Mouse (Mus musculus): ENCODE data around the gene Rptn. TPM values are rescaled to one million over a fixed set of nuclear protein-coding genes. Genes with fewer than 3 reads are reported as not detected.

Rptn gene
- polyA plus RNA-seq (2011; ENCODE audit: insufficient read length, low read depth, missing spikeins): not detected in 2 replicates

- TF ChIP-seq CTCF (IDR thresholded peaks at IDR 0.05; ENCODE audit: borderline replicate concordance, insufficient read depth, low read length) (no peak), POLR2A (IDR thresholded peaks at IDR 0.05; ENCODE audit: low read depth, low read length) (no peak)
- no peaks in the 10 kb centered on the region for H3K4me1 ChIP-seq (ENCODE audit: control insufficient read depth, insufficient read depth, low read length)
- no peak within 1 kb of the TSS for H3K27ac ChIP-seq (ENCODE audit: insufficient read depth, low read length)
- no peak within 1 kb of the TSS for H3K4me3 ChIP-seq (ENCODE audit: insufficient read depth, low read length)
These were observed at the start of gene Rptn for GRCm38 (mm10) chr3:93393366-93393765. TSS of gene Rptn (plus strand) at chr3:93393699.

- H3K27ac ChIP-seq (ENCODE audit: insufficient read depth, low read length): no peak overlapping the region
These were observed 46.6 kb upstream of the Rptn start for GRCm38 (mm10) chr3:93346896-93347295.

GRCm38 (mm10) chr3:93360045-93360444, 33.5 kb upstream of the Rptn start:
- Histone ChIP-seq H3K4me3 (ENCODE audit: insufficient read depth, low read length) (no peak overlapping the region), H3K27ac (ENCODE audit: insufficient read depth, low read length) (no peak overlapping the region), H3K4me1 (ENCODE audit: control insufficient read depth, insufficient read depth, low read length) (no peaks in the 10 kb centered on the region)
- TF ChIP-seq CTCF (IDR thresholded peaks at IDR 0.05; ENCODE audit: borderline replicate concordance, insufficient read depth, low read length) (peak; percentile 65; the same call in 1 of the 2 replicates), POLR2A (IDR thresholded peaks at IDR 0.05; ENCODE audit: low read depth, low read length) (no peak)

More at GRCm38 (mm10) chr3:93346896-93347295, 46.6 kb upstream of the Rptn start:
- no peaks in the 10 kb centered on the region for H3K4me1 ChIP-seq (ENCODE audit: control insufficient read depth, insufficient read depth, low read length)
- TF ChIP-seq CTCF (IDR thresholded peaks at IDR 0.05; ENCODE audit: borderline replicate concordance, insufficient read depth, low read length): no peak
- TF ChIP-seq POLR2A (IDR thresholded peaks at IDR 0.05; ENCODE audit: low read depth, low read length): no peak
- no peak overlapping the region for H3K4me3 ChIP-seq (ENCODE audit: insufficient read depth, low read length)

DNA sequence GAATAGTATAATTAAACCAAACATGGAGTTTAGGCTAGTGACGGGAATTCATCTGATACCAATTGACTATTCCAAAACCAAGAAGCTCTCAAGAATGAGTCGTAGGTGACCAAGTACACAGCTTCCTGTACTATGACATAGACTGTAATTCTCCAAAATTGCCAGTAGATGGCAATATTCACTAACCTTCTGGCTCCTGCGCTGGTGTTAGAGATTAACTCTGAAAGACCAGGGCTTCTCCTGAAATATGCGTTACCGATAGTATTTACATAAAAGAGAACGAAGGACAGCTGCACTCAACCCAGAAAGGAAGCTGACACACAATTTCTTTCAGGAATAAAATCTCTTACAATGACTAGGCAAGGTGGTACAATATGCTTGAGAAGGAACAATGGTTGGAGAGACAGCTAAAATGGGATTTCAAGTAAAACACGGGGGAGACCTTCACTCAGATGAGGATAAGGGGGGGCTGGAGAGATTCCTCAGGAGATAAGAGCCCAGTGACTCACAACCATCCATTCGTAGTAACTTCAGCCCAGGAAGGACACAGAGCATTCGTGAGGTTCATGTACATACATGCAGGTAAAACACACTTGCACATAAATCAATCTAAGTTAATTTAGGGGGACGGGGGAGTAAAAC, 31.4 kb upstream of the Rptn start:
- Histone ChIP-seq H3K27ac (ENCODE audit: insufficient read depth, low read length) (no peak overlapping the region), H3K4me3 (ENCODE audit: insufficient read depth, low read length) (no peak overlapping the region), H3K4me1 (ENCODE audit: control insufficient read depth, insufficient read depth, low read length) (no peaks in the 10 kb centered on the region)
- TF ChIP-seq POLR2A (IDR thresholded peaks at IDR 0.05; ENCODE audit: low read depth, low read length) (no peak), CTCF (IDR thresholded peaks at IDR 0.05; ENCODE audit: borderline replicate concordance, insufficient read depth, low read length) (no peak)

GRCm38 (mm10) chr3:93366966-93367575, 26.4 kb upstream of the Rptn start:
- no peak for TF ChIP-seq POLR2A (IDR thresholded peaks at IDR 0.05; ENCODE audit: low read depth, low read length)
- no peak for TF ChIP-seq CTCF (IDR thresholded peaks at IDR 0.05; ENCODE audit: borderline replicate concordance, insufficient read depth, low read length)
- H3K27ac ChIP-seq (ENCODE audit: insufficient read depth, low read length): no peak overlapping the region
- no peaks in the 10 kb centered on the region for H3K4me1 ChIP-seq (ENCODE audit: control insufficient read depth, insufficient read depth, low read length)
- H3K4me3 ChIP-seq (ENCODE audit: insufficient read depth, low read length): no peak overlapping the region

GRCm38 (mm10) chr3:93368171-93368570, 25.3 kb upstream of the Rptn start:
- Histone ChIP-seq H3K27ac (ENCODE audit: insufficient read depth, low read length) (no peak overlapping the region), H3K4me1 (ENCODE audit: control insufficient read depth, insufficient read depth, low read length) (no peaks in the 10 kb centered on the region), H3K4me3 (ENCODE audit: insufficient read depth, low read length) (no peak overlapping the region)
- TF ChIP-seq CTCF (IDR thresholded peaks at IDR 0.05; ENCODE audit: borderline replicate concordance, insufficient read depth, low read length) (no peak), POLR2A (IDR thresholded peaks at IDR 0.05; ENCODE audit: low read depth, low read length) (no peak)

DNA sequence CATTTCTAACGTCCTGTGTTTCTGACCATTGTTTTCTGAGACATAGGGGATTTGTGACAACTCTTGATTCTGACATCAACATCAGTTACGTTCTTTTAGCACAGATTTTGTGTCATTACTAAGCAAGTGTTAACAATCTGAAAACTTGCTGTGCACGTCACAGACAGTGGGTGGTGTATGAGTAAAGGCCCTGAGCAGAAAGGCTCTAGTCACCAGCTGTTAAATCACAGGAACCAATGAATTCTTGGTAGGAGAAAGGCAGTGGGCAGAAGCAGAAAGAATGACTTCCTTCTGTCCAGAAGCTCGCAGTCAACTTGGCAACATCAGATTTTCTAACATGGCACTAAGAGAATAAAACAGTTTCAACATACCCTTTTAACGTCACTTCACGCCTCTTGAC, 20.1 kb upstream of the Rptn start:
- no peak overlapping the region for H3K27ac ChIP-seq (ENCODE audit: insufficient read depth, low read length)
- no peak overlapping the region for H3K4me3 ChIP-seq (ENCODE audit: insufficient read depth, low read length)
- TF ChIP-seq POLR2A (IDR thresholded peaks at IDR 0.05; ENCODE audit: low read depth, low read length) (no peak), CTCF (IDR thresholded peaks at IDR 0.05; ENCODE audit: borderline replicate concordance, insufficient read depth, low read length) (no peak)
- no peaks in the 10 kb centered on the region for H3K4me1 ChIP-seq (ENCODE audit: control insufficient read depth, insufficient read depth, low read length)

DNA sequence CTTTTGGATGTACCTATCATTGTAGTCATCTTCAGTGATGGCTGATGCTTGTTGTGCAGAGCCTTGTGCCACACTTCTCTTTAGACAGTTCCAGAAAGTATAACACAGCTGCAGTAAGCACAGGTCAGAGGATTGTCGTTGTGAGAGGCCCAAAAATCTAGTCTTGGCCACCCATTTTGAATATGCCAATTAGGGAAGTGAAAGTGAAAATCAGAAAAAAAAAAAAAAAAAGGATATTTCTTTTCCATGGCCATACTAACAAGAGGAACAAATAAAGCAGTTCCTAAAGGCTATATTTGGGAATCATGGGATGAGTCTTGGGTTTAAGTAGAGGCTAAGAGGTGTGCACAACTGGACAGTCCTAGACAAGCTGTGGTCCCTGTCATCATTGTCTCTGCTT, 18.3 kb upstream of the Rptn start:
- H3K4me3 ChIP-seq (ENCODE audit: insufficient read depth, low read length): no peak overlapping the region
- no peak overlapping the region for H3K27ac ChIP-seq (ENCODE audit: insufficient read depth, low read length)
- TF ChIP-seq CTCF (IDR thresholded peaks at IDR 0.05; ENCODE audit: borderline replicate concordance, insufficient read depth, low read length) (no peak), POLR2A (IDR thresholded peaks at IDR 0.05; ENCODE audit: low read depth, low read length) (no peak)
- no peaks in the 10 kb centered on the region for H3K4me1 ChIP-seq (ENCODE audit: control insufficient read depth, insufficient read depth, low read length)

DNA sequence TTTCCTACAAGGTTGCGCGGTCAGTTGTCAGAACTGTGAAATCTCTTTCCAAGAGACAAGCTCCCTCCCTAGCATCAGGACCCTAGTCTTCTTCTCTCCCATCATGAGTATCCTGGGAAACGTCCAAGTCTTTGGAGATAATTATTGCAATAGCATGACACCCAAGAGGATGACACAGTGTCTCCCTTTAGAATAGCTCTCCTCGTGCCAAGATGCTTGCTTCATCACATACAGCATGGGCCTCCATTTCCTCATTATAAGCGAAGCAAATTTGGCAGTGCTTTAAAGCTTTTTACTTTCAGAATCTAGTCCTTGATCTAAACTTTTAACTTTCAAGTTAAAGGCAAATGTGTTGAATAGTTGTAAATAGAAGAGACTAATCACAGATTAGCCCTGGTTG, 17.9 kb upstream of the Rptn start:
- no peak overlapping the region for H3K4me3 ChIP-seq (ENCODE audit: insufficient read depth, low read length)
- H3K4me1 ChIP-seq (ENCODE audit: control insufficient read depth, insufficient read depth, low read length): no peaks in the 10 kb centered on the region
- H3K27ac ChIP-seq (ENCODE audit: insufficient read depth, low read length): no peak overlapping the region
- TF ChIP-seq CTCF (IDR thresholded peaks at IDR 0.05; ENCODE audit: borderline replicate concordance, insufficient read depth, low read length) (no peak), POLR2A (IDR thresholded peaks at IDR 0.05; ENCODE audit: low read depth, low read length) (no peak)

DNA sequence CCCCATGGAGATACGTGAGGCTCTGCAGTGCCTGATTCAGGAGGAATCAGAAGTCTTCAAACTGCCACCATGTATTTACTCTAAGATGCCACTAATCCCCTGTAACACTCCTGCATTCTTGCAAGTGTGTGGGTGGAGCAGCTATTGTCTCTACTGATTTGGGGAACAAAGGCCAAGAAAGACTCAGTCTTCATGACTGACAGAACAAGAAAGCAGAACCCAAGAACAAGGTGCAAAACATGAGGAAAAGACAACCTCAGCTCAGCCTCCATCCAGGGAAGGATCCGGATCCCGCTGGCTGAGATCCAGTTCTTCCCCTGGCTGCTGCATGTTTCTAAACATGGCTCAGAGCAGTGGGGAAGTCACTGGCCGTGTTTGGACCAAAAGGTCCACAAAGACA, 15.4 kb upstream of the Rptn start:
- H3K4me1 ChIP-seq (ENCODE audit: control insufficient read depth, insufficient read depth, low read length): no peaks in the 10 kb centered on the region
- no peak overlapping the region for H3K4me3 ChIP-seq (ENCODE audit: insufficient read depth, low read length)
- TF ChIP-seq POLR2A (IDR thresholded peaks at IDR 0.05; ENCODE audit: low read depth, low read length) (no peak), CTCF (IDR thresholded peaks at IDR 0.05; ENCODE audit: borderline replicate concordance, insufficient read depth, low read length) (no peak)
- no peak overlapping the region for H3K27ac ChIP-seq (ENCODE audit: insufficient read depth, low read length)

Data from embryonic fibroblast, embryonic 13.5 days (primary cell).